ENCODE assay signal across 13 mouse cellular contexts in genomic region chr9:7798555-7798954, GRCm38 (mm10). TPM values are rescaled to one million over a fixed set of nuclear protein-coding genes. Genes with fewer than 3 reads are reported as not detected.
DNase-seq lines count a peak whose midpoint lies in the region; ATAC-seq lines count a peak whose summit lies in the region.
"Had no signal": no experiment of that assay in that cellular context is flagged by ENCODE, and none has a peak within 500 bp of the region (broad histone marks: within the 10 kb centered on the region; RNA-seq: fewer than 3 reads in every experiment).

No protein-coding gene starts in this region.

- peak; percentile 33; the same call in 1 of the 2 replicates for ATAC-seq in forebrain, embryonic 12.5 days (ENCODE audit: low FRiP score)
- no peak for ATAC-seq in forebrain, embryonic 13.5 days
- ATAC-seq in liver, embryonic 11.5 days (replicated peaks; ENCODE audit: low FRiP score) = peak; percentile 60
- peak; percentile 71; the same call in 1 of the 2 replicates for ATAC-seq in kidney, embryonic 16.5 days (ENCODE audit: low FRiP score, low TSS enrichment)
- peak; percentile 30; the same call in 1 of the 2 replicates for ATAC-seq in liver, embryonic 16.5 days (ENCODE audit: low read depth)
- ATAC-seq: inflammation-experienced regulatory T-cells, adult 6 months had no signal

- DNase-seq in liver, embryonic 11.5 days (ENCODE audit: low spot score) = no peak
- no peak for DNase-seq in liver
- no peak for DNase-seq in spleen, postnatal 14 days (ENCODE audit: low spot score in 2 of 2)
- no peak for DNase-seq in heart, adult 8-10 months (ENCODE audit: low spot score)
- DNase-seq: adrenal gland, postnatal 25 days; cerebellum, postnatal 14 days; left cerebral cortex, postnatal 4 days had no signal

- no peaks in the 10 kb centered on the region for H3K9me3 ChIP-seq in forebrain, embryonic 12.5 days
- H3K9me3 ChIP-seq in forebrain, embryonic 13.5 days (replicated peaks) = no peaks in the 10 kb centered on the region
- H3K9me3 ChIP-seq in liver, embryonic 11.5 days (ENCODE audit: control insufficient read depth, low read length) = no peaks in the 10 kb centered on the region
- no peaks in the 10 kb centered on the region for H3K9me3 ChIP-seq in kidney, embryonic 16.5 days (ENCODE audit: low read length)
- no peaks in the 10 kb centered on the region for H3K9me3 ChIP-seq in liver, embryonic 16.5 days (replicated peaks; ENCODE audit: control insufficient read depth, low read length)
- H3K9me3 ChIP-seq: lung, embryonic 15.5 days had no signal

- no peak overlapping the region for H3K4me3 ChIP-seq in forebrain, embryonic 12.5 days (replicated peaks)
- H3K4me3 ChIP-seq in forebrain, embryonic 13.5 days = no peak overlapping the region
- H3K4me3 ChIP-seq in liver, embryonic 11.5 days (ENCODE audit: low read depth, low read length) = no peak overlapping the region
- no peak overlapping the region for H3K4me3 ChIP-seq in kidney, embryonic 16.5 days (ENCODE audit: low read length)
- no peak overlapping the region for H3K4me3 ChIP-seq in liver, embryonic 16.5 days (ENCODE audit: low read depth, low read length)
- H3K4me3 ChIP-seq: lung, embryonic 15.5 days had no signal

- no peak overlapping the region for H3K4me2 ChIP-seq in forebrain, embryonic 12.5 days
- no peak overlapping the region for H3K4me2 ChIP-seq in forebrain, embryonic 13.5 days
- H3K4me2 ChIP-seq in liver, embryonic 11.5 days = no peak overlapping the region
- H3K4me2 ChIP-seq in kidney, embryonic 16.5 days (replicated peaks; ENCODE audit: low read depth, low read length) = no peak overlapping the region
- no peak overlapping the region for H3K4me2 ChIP-seq in liver, embryonic 16.5 days (ENCODE audit: low read depth, low read length)
- H3K4me2 ChIP-seq: lung, embryonic 15.5 days had no signal

- 87% methylated on average over 3 of the region's 3 CpGs for WGBS in forebrain, embryonic 12.5 days
- WGBS in forebrain, embryonic 13.5 days = 92% methylated on average over 3 of the region's 3 CpGs
- 85% methylated on average over 3 of the region's 3 CpGs for WGBS in liver, embryonic 11.5 days
- WGBS in kidney, embryonic 16.5 days = 95% methylated on average over 3 of the region's 3 CpGs
- WGBS in liver, embryonic 16.5 days (ENCODE audit: insufficient replicate concordance) = 86% methylated on average over 3 of the region's 3 CpGs

- peaks cover 9% of the 10 kb centered on the region for H3K36me3 ChIP-seq in forebrain, embryonic 12.5 days (replicated peaks)
- H3K36me3 ChIP-seq in forebrain, embryonic 13.5 days (ENCODE audit: poor library complexity, severe bottlenecking) = peaks cover 11% of the 10 kb centered on the region
- peaks cover 7% of the 10 kb centered on the region; the same call in 1 of the 2 replicates for H3K36me3 ChIP-seq in liver, embryonic 11.5 days (ENCODE audit: control insufficient read depth, insufficient read depth, low read length)
- peaks cover 7% of the 10 kb centered on the region; the same call in 1 of the 2 replicates for H3K36me3 ChIP-seq in kidney, embryonic 16.5 days (ENCODE audit: insufficient read depth, low read length)
- no peaks in the 10 kb centered on the region for H3K36me3 ChIP-seq in liver, embryonic 16.5 days (ENCODE audit: control insufficient read depth, insufficient read depth)
- H3K36me3 ChIP-seq: lung, embryonic 15.5 days had no signal

- no peak overlapping the region for H3K27ac ChIP-seq in forebrain, embryonic 12.5 days
- no peak overlapping the region for H3K27ac ChIP-seq in forebrain, embryonic 13.5 days
- no peak overlapping the region for H3K27ac ChIP-seq in liver, embryonic 11.5 days (ENCODE audit: low read depth, low read length)
- no peak overlapping the region for H3K27ac ChIP-seq in kidney, embryonic 16.5 days (ENCODE audit: low read length)
- H3K27ac ChIP-seq in liver, embryonic 16.5 days (ENCODE audit: low read length) = no peak overlapping the region
- H3K27ac ChIP-seq: lung, embryonic 15.5 days had no signal

- no peaks in the 10 kb centered on the region for H3K27me3 ChIP-seq in forebrain, embryonic 12.5 days
- no peaks in the 10 kb centered on the region for H3K27me3 ChIP-seq in forebrain, embryonic 13.5 days
- no peaks in the 10 kb centered on the region for H3K27me3 ChIP-seq in liver, embryonic 11.5 days (replicated peaks; ENCODE audit: control insufficient read depth, insufficient read depth, low read length)
- no peaks in the 10 kb centered on the region for H3K27me3 ChIP-seq in kidney, embryonic 16.5 days (ENCODE audit: insufficient read depth, low read length)
- H3K27me3 ChIP-seq in liver, embryonic 16.5 days (ENCODE audit: control insufficient read depth, insufficient read depth, low read depth, low read length) = no peaks in the 10 kb centered on the region
- H3K27me3 ChIP-seq: lung, embryonic 15.5 days had no signal

- peaks cover 4% of the 10 kb centered on the region; the same call in 1 of the 2 replicates for H3K4me1 ChIP-seq in forebrain, embryonic 12.5 days
- H3K4me1 ChIP-seq in forebrain, embryonic 13.5 days = 0 out of 2 replicates have a peak, but pooled peaks cover 6% of the 10 kb centered on the region
- H3K4me1 ChIP-seq in liver, embryonic 11.5 days (replicated peaks; ENCODE audit: control insufficient read depth, insufficient read depth, low read length) = no peaks in the 10 kb centered on the region
- no peaks in the 10 kb centered on the region for H3K4me1 ChIP-seq in kidney, embryonic 16.5 days (ENCODE audit: insufficient read depth, low read length)
- no peaks in the 10 kb centered on the region for H3K4me1 ChIP-seq in liver, embryonic 16.5 days (ENCODE audit: control insufficient read depth, low read depth, low read length)
- H3K4me1 ChIP-seq: lung, embryonic 15.5 days had no signal

- no peak overlapping the region for H3K9ac ChIP-seq in forebrain, embryonic 12.5 days
- no peak overlapping the region for H3K9ac ChIP-seq in forebrain, embryonic 13.5 days
- H3K9ac ChIP-seq in liver, embryonic 11.5 days (ENCODE audit: low read depth, low read length) = no peak overlapping the region
- H3K9ac ChIP-seq in kidney, embryonic 16.5 days (replicated peaks; ENCODE audit: low read length) = no peak overlapping the region
- no peak overlapping the region for H3K9ac ChIP-seq in liver, embryonic 16.5 days (ENCODE audit: low read depth, low read length)
- H3K9ac ChIP-seq: lung, embryonic 15.5 days had no signal

RNA-seq across cellular contexts. Expression of gene Tmem123, which starts 34.7 kb away (rescaled TPM):
- polyA plus RNA-seq in forebrain, embryonic 12.5 days (2016; fragmentation: Nextera tagmentation; extraction: Ambion mirVana) = 85.1 and 86.5 TPM in 2 replicates
- polyA plus RNA-seq in forebrain, embryonic 13.5 days (2015; fragmentation: Nextera tagmentation; extraction: Ambion mirVana) = 48.9 and 51.9 TPM in 2 replicates
- 87.8 and 98.4 TPM in 2 replicates for polyA plus RNA-seq in liver, embryonic 11.5 days (2014; fragmentation: Nextera tagmentation; extraction: Ambion mirVana)
- polyA plus RNA-seq in kidney, embryonic 16.5 days (2015; fragmentation: Nextera tagmentation; extraction: Ambion mirVana) = 95.3 and 101 TPM in 2 replicates
- 28.6 and 30.5 TPM in 2 replicates for polyA plus RNA-seq in liver, embryonic 16.5 days (2015; fragmentation: Nextera tagmentation; extraction: Ambion mirVana)
- total RNA-seq in heart, adult 8-10 months (2022) = 10 to 100 TPM; 37.9 to 41.2 (median 38.4) TPM

RNA-seq across cellular contexts. Expression of gene Birc2, which starts 38.3 kb away (rescaled TPM):
- polyA plus RNA-seq in forebrain, embryonic 12.5 days (2016; fragmentation: Nextera tagmentation; extraction: Ambion mirVana) = 45.7 and 48.9 TPM in 2 replicates
- 49.1 and 52.9 TPM in 2 replicates for polyA plus RNA-seq in forebrain, embryonic 13.5 days (2015; fragmentation: Nextera tagmentation; extraction: Ambion mirVana)
- polyA plus RNA-seq in liver, embryonic 11.5 days (2014; fragmentation: Nextera tagmentation; extraction: Ambion mirVana) = 26.6 and 28.1 TPM in 2 replicates
- 39.8 and 45.8 TPM in 2 replicates for polyA plus RNA-seq in kidney, embryonic 16.5 days (2015; fragmentation: Nextera tagmentation; extraction: Ambion mirVana)
- 14.2 and 14.4 TPM in 2 replicates for polyA plus RNA-seq in liver, embryonic 16.5 days (2015; fragmentation: Nextera tagmentation; extraction: Ambion mirVana)
- 10 to 100 TPM; 22.5 to 26.4 (median 25.4) TPM for total RNA-seq in heart, adult 8-10 months (2022)
